Mouse (Mus musculus) embryonic facial prominence, embryonic 12.5 days (tissue): ENCODE results near the gene Hsf2bp. TPM values are rescaled to one million over a fixed set of nuclear protein-coding genes. Genes with fewer than 3 reads are reported as not detected.

Source experiments
- ATAC-seq: fragments of 200-750 bp; cut with Nextera tagmentation; 2 replicates; pipeline ENCODE4 v1.8.0; 2017; ENCODE audit not compliant: insufficient number of reproducible peaks, insufficient read depth, low FRiP score, low TSS enrichment
- H3K27ac ChIP-seq: fragments of 300-500 bp; sonication (generic); 2 replicates; pipeline ENCODE4 v1.5.1; 2016; ENCODE audit warnings: mild to moderate bottlenecking
- H3K27me3 ChIP-seq: fragments of 300-500 bp; sonication (generic); 2 replicates; pipeline ENCODE4 v1.6.1; 2016; ENCODE audit warnings: mild to moderate bottlenecking, moderate library complexity
- H3K36me3 ChIP-seq: fragments of 300-500 bp; sonication (generic); 2 replicates; pipeline ENCODE4 v1.6.1; 2016; ENCODE audit warnings: mild to moderate bottlenecking
- H3K4me1 ChIP-seq: fragments of 300-500 bp; sonication (generic); 2 replicates; pipeline ENCODE4 v1.6.1; 2016
- H3K4me2 ChIP-seq: fragments of 300-500 bp; sonication (generic); replicated peaks from 2 replicates; pipeline ENCODE4 v1.6.1; 2016; ENCODE audit warnings: mild to moderate bottlenecking, moderate library complexity
- H3K4me3 ChIP-seq: fragments of 300-500 bp; sonication (generic); 2 replicates; pipeline ENCODE4 v1.5.1; 2016; ENCODE audit warnings: mild to moderate bottlenecking
- H3K9ac ChIP-seq: fragments of 300-500 bp; sonication (generic); 2 replicates; pipeline ENCODE4 v1.6.1; 2016; ENCODE audit warnings: mild to moderate bottlenecking, moderate library complexity
- H3K9me3 ChIP-seq: fragments of 300-500 bp; sonication (generic); 2 replicates; pipeline ENCODE4 v1.6.1; 2016; ENCODE audit warnings: mild to moderate bottlenecking, moderate library complexity
- WGBS: fragments of 180-500 bp; shearing (Covaris S2); methylation state at CpG from one replicate; pipeline ENCODE4 v1.1.7; 2016; 5-methylcytosine and 5-hydroxymethylcytosine counted together
- polyA plus RNA-seq: library from polyadenylated mRNA; unstranded; fragments of >200 nt; fragmentation: Nextera tagmentation; extraction: Ambion mirVana; gene quantifications from 2 replicates; pipeline ENCODE4 v1.2.1, GENCODE M21; 2016

Hsf2bp gene
- polyA plus RNA-seq, 1 experiment from 2014 or later: 0.35 TPM

DNA sequence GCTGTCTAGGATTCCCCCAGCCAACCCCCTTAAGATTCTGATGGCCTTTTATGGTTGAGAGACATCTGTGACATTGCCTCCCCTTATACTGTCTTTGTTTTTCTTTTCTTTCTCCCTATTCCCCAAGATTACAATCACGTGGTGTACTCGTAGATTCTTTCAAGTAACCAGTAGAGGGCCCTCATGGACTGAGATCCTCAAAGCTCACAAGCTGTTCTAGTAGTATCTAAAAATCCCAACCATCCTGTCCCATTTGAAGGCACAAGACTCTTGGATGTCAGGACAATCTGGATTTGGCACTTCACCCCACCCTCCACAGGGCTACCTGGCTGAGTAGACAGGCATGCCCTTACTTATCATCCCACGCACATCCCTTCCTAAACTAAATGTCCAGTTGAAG lies 8.5 kb downstream of the Hsf2bp start:
- H3K4me1 ChIP-seq: peaks cover 5% of the 10 kb centered on the region; the same call in 1 of the 2 replicates
- ATAC-seq: no peak
- no peaks in the 10 kb centered on the region for H3K36me3 ChIP-seq
- no peak overlapping the region for H3K4me3 ChIP-seq
- H3K27ac ChIP-seq: no peak overlapping the region
- H3K9me3 ChIP-seq: no peaks in the 10 kb centered on the region
- H3K4me2 ChIP-seq: no peak overlapping the region
- H3K27me3 ChIP-seq: no peaks in the 10 kb centered on the region
- WGBS: 30% methylated on average over 3 of the region's 3 CpGs
- no peak overlapping the region for H3K9ac ChIP-seq

DNA sequence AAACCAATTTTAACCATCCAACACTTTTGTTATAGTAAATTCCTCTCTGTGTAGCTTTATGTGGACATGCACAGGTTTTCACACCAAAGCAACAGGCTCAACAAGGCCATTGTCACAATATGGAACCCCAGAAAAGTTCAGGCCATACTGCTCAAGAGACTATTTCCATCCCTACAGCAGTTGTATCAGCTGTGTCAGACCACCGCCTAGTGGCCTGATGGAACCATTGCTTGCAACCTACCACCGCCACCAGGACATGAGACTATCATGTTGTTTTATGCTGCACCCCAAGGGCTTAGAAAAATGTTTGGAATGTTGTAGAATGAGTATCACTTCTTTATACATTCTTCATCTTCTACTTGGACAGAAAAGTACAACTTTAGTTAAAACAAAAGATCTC lies 10.8 kb downstream of the Hsf2bp start:
- no peak for ATAC-seq
- H3K4me2 ChIP-seq: no peak overlapping the region
- peaks cover 5% of the 10 kb centered on the region; the same call in 1 of the 2 replicates for H3K4me1 ChIP-seq
- no peaks in the 10 kb centered on the region for H3K36me3 ChIP-seq
- no peak overlapping the region for H3K4me3 ChIP-seq
- WGBS: 7% methylated on average over 2 of the region's 2 CpGs
- no peak overlapping the region for H3K27ac ChIP-seq
- H3K9ac ChIP-seq: no peak overlapping the region
- H3K9me3 ChIP-seq: no peaks in the 10 kb centered on the region
- H3K27me3 ChIP-seq: no peaks in the 10 kb centered on the region

DNA sequence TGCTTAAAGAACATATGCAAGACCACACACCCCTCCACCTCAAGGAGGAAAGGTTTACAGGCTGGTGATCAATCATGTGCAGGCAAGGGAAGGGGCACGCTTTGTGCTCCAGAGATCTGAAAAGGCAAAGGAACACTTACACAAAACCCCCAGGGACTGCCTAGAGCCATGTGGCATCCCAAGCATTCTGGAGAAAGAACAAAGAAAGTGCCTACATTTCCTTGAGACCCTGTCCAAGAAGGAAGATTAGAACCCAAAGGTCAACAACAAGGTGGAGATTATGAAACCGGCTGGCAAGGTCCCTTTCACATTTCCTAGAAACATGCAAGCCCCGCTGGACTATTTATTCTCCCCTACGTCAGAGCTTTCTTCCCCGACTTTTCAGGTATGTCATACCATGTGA lies 11.5 kb downstream of the Hsf2bp start:
- WGBS: 53% methylated on average over 5 of the region's 5 CpGs
- no peak overlapping the region for H3K4me2 ChIP-seq
- H3K27me3 ChIP-seq: no peaks in the 10 kb centered on the region
- H3K4me1 ChIP-seq: peaks cover 5% of the 10 kb centered on the region; the same call in 1 of the 2 replicates
- no peak overlapping the region for H3K4me3 ChIP-seq
- H3K27ac ChIP-seq: no peak overlapping the region
- H3K36me3 ChIP-seq: no peaks in the 10 kb centered on the region
- H3K9me3 ChIP-seq: no peaks in the 10 kb centered on the region
- ATAC-seq: no peak
- no peak overlapping the region for H3K9ac ChIP-seq

DNA sequence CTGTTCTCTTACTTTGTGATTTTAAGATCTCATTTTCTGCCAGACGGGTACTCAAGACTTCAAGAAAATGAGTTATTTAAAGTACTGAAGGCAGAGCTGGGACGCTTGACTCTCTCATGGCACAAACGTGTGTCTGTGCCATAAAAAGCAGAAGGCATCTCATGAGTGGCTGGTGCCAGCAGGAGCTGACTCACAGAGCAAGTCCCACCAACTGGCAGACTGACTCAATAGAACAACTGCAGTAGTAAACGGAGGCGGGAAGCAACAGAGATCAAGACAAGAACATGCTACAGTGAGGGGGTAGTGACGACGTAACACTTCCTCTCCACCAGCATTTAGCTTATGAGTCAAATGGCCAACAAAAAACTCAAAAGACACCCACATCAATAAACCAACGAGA lies 13.1 kb downstream of the Hsf2bp start:
- no peak for ATAC-seq
- H3K4me2 ChIP-seq: no peak overlapping the region
- no peaks in the 10 kb centered on the region for H3K27me3 ChIP-seq
- H3K4me3 ChIP-seq: no peak overlapping the region
- H3K36me3 ChIP-seq: no peaks in the 10 kb centered on the region
- H3K9me3 ChIP-seq: no peaks in the 10 kb centered on the region
- peaks cover 5% of the 10 kb centered on the region; the same call in 1 of the 2 replicates for H3K4me1 ChIP-seq
- no peak overlapping the region for H3K27ac ChIP-seq
- H3K9ac ChIP-seq: no peak overlapping the region
- 77% methylated on average over 8 of the region's 8 CpGs for WGBS

DNA sequence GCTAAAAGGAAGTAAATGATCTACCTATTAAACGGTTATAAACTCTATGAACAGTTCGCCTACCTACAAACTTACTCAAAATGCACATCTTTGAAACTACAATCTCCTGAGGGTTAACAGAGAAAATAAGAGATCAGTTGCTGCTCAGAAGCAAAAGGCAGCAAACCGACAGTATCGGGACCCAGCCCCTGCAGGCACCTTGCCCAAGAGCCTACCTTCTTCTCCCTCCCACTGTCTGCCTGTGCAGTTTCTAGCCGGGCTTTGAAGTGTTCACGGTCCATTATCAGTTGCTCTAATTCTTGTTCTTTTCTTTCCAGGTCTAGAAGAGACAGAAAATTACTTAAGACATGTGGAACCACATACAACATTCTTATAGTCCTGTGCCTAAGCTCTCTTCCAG lies 13.6 kb downstream of the Hsf2bp start:
- H3K4me2 ChIP-seq: no peak overlapping the region
- no peaks in the 10 kb centered on the region for H3K36me3 ChIP-seq
- 81% methylated on average over 6 of the region's 6 CpGs for WGBS

DNA sequence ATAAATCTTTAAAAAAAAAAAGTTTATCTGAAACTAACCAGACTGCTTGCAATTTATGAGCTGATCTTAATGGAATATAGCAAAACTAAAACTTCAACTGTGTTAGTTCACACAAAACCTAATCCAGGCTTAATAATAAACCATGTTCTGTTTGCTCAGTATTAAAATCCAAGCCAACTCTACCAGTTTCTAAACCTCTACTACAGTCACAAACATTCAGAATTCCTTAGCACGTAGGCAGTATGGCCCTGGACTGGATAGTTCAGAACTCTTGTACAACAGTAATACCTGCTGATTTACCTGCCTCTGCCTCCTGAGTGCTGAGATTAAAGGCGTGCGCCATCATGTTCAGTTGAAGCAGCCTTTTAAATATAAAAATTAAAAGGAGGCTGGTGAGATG lies 14.2 kb downstream of the Hsf2bp start:
- Histone ChIP-seq H3K27ac (no peak overlapping the region), H3K4me2 (no peak overlapping the region), H3K4me3 (no peak overlapping the region), H3K27me3 (no peaks in the 10 kb centered on the region), H3K4me1 (peaks cover 5% of the 10 kb centered on the region; the same call in 1 of the 2 replicates), H3K9ac (no peak overlapping the region), H3K9me3 (no peaks in the 10 kb centered on the region), H3K36me3 (no peaks in the 10 kb centered on the region)
- 90% methylated on average over 3 of the region's 3 CpGs for WGBS
- ATAC-seq: no peak

More for the DNA sequence above, 13.6 kb downstream of the Hsf2bp start:
- Histone ChIP-seq H3K9ac (no peak overlapping the region), H3K9me3 (no peaks in the 10 kb centered on the region), H3K4me1 (peaks cover 5% of the 10 kb centered on the region; the same call in 1 of the 2 replicates), H3K27ac (no peak overlapping the region), H3K27me3 (no peaks in the 10 kb centered on the region), H3K4me3 (no peak overlapping the region)
- no peak for ATAC-seq

DNA sequence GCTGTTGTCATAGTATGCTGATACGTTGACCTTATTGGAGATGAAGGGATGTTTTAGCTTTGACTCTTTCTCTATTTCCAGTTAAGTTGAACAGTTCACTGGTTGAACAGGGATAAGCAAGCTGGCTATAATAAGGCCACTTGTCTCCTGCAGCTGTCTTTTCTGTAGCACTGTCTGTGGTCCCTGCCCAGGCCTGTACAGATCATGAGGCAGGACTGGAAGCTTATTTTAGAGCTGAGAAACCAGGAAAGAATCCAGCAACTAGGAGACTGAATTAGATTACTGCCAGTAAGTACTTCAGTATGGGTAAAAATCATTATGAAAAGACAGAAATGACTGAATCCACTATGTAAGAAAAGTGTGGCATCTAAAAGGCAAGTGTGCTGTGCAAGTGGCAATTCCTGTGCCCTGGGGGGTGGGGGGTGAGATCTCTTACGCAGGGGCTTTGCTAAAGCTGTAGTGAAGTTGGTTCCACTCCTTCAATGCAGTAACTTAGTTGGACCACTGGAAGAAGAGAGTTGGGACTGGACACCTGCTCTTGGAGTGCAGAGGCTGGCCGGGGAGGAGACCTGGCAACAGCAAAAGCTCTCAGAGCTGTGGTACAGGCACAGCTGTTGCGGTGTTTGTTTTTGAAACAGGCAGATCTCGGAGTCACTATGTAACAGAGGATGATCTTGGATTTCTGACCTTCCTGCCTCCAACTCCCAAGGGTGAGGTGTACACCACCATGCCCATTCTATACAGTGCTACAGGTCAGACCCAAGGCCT lies 17.8 kb downstream of the Hsf2bp start:
- no peaks in the 10 kb centered on the region for H3K36me3 ChIP-seq
- no peaks in the 10 kb centered on the region for H3K9me3 ChIP-seq
- no peaks in the 10 kb centered on the region; the same call in 1 of the 2 replicates for H3K4me1 ChIP-seq
- WGBS: 82% methylated on average over 5 of the region's 5 CpGs
- no peak for ATAC-seq
- no peaks in the 10 kb centered on the region for H3K27me3 ChIP-seq
- H3K4me2 ChIP-seq: no peak overlapping the region
- H3K27ac ChIP-seq: no peak overlapping the region
- H3K9ac ChIP-seq: no peak overlapping the region
- no peak overlapping the region for H3K4me3 ChIP-seq

DNA sequence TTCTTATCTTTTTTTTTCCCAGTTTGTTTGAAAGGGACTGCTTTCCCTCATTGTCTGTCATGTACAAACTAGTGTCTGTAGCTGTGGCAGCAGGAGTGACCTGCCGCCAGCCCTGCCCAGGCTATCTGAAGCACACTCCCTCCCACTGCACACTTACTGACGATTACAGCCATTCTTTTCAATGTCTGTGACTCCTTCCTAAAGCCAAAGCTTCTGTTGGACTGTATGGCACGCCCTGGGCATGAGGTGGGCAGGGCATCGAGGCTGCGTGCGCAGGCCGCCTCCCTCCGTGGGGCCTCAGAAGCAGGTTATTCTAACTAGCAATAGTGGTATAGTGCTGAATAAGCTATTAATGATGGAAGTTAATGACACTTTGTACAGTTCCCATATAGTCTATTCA lies 19.7 kb downstream of the Hsf2bp start:
- WGBS: 88% methylated on average over 8 of the region's 8 CpGs
- no peaks in the 10 kb centered on the region; the same call in 1 of the 2 replicates for H3K4me1 ChIP-seq
- H3K27me3 ChIP-seq: no peaks in the 10 kb centered on the region

DNA sequence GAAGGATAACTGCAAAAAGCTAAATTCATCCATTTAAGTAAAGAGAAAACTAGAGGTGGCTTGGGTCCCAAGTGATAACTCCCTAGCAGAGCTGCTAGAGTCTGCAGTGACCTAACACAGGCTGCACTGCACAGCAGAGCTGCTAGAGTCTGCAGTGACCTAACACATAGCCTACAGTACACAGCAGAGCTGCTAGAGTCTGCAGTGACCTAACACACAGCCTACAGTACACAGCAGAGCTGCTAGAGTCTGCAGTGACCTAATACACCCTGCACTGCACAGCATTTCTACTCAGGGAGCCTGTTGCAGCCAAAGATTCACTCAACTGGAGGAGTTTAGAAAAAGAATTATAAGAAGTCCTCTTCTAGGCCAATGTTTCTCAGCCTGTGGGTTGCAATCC lies 22.5 kb downstream of the Hsf2bp start:
- no peaks in the 10 kb centered on the region for H3K9me3 ChIP-seq
- ATAC-seq: no peak
- H3K27me3 ChIP-seq: no peaks in the 10 kb centered on the region
- H3K36me3 ChIP-seq: no peaks in the 10 kb centered on the region
- H3K27ac ChIP-seq: no peak overlapping the region
- no peak overlapping the region for H3K4me2 ChIP-seq
- H3K4me3 ChIP-seq: no peak overlapping the region
- no peaks in the 10 kb centered on the region; the same call in 1 of the 2 replicates for H3K4me1 ChIP-seq
- H3K9ac ChIP-seq: no peak overlapping the region

More for the DNA sequence above, 19.7 kb downstream of the Hsf2bp start:
- ATAC-seq: no peak
- Histone ChIP-seq H3K9me3 (no peaks in the 10 kb centered on the region), H3K27ac (no peak overlapping the region), H3K9ac (no peak overlapping the region), H3K4me3 (no peak overlapping the region), H3K36me3 (no peaks in the 10 kb centered on the region), H3K4me2 (no peak overlapping the region)

DNA sequence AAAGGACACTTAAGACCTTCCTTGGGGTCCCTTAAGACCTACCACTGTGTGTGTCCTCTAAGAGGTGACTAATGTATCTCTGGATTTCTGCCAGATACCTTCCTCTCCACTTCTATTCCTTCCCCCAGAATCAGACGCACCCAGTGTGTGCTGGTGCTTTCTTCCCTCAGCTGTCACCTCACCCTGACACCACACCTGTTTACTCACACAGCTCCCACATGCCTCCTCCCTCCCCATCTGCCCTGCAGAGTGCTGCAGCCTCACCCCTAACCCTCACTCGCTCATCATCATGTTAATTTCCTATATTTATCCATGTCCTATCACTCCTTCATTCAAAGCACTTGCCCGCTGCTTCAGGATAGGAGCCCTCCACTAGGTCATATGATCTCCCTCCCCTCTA lies 23.9 kb downstream of the Hsf2bp start:
- H3K4me3 ChIP-seq: no peak overlapping the region
- no peak overlapping the region for H3K27ac ChIP-seq
- no peaks in the 10 kb centered on the region; the same call in 1 of the 2 replicates for H3K4me1 ChIP-seq
- no peak for ATAC-seq
- no peaks in the 10 kb centered on the region for H3K9me3 ChIP-seq
- no peaks in the 10 kb centered on the region for H3K36me3 ChIP-seq
- H3K4me2 ChIP-seq: no peak overlapping the region
- H3K27me3 ChIP-seq: no peaks in the 10 kb centered on the region
- H3K9ac ChIP-seq: no peak overlapping the region
- 47% methylated on average over 3 of the region's 3 CpGs for WGBS

DNA sequence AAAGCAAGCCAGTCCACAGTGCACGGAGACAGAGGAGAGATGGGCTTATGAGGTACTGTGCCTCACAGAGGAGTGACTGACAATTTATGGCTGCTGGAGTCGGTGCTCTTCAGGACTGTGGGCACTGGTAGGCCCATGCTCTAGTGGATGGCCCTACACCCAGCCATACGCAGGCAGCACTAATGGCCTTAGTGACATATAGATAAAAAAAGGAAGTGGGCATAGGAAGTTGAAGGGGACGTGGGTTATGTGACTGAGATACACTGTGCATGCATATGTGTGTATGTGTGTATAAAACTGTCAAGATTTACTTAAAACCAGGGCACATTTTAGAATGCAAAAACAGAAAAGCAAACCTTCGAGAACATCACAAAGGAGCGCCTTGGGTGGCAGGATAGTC lies 24.5 kb downstream of the Hsf2bp start:
- H3K4me2 ChIP-seq: no peak overlapping the region
- no peaks in the 10 kb centered on the region for H3K27me3 ChIP-seq
- no peaks in the 10 kb centered on the region; the same call in 1 of the 2 replicates for H3K4me1 ChIP-seq
- no peak overlapping the region for H3K9ac ChIP-seq
- no peaks in the 10 kb centered on the region for H3K9me3 ChIP-seq
- WGBS: 81% methylated on average over 6 of the region's 6 CpGs
- no peak for ATAC-seq
- no peak overlapping the region for H3K4me3 ChIP-seq
- no peaks in the 10 kb centered on the region for H3K36me3 ChIP-seq
- H3K27ac ChIP-seq: no peak overlapping the region

DNA sequence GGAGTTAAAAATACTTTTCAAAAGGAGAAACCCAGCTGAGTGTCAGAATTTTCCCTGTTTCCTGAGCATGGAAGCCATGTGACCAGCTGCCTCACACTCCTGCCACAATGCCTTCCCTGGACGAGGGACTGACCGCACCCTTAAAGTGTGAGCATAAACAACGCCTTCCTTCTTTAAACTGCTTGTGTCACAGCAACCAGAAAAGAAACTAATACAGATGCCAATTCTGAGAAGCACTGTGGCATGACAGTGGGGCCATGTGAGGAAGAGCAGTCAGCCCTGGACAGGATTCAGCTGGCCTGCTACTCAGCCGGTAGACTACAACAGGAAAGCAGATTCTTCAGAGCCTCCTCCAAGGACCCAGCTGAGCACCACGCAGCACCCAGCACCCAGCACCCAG lies 29.3 kb downstream of the Hsf2bp start:
- 80% methylated on average over 5 of the region's 5 CpGs for WGBS

More for the DNA sequence above, 29.3 kb downstream of the Hsf2bp start:
- Histone ChIP-seq H3K4me2 (no peak overlapping the region), H3K4me3 (no peak overlapping the region), H3K9ac (no peak overlapping the region), H3K4me1 (no peaks in the 10 kb centered on the region), H3K36me3 (no peaks in the 10 kb centered on the region), H3K27ac (no peak overlapping the region), H3K27me3 (no peaks in the 10 kb centered on the region), H3K9me3 (0 out of 2 replicates have a peak, but pooled peaks cover 5% of the 10 kb centered on the region)
- no peak for ATAC-seq
